Mouse (Mus musculus) cerebellum, adult 9-10 months (tissue): ENCODE measurements around the gene Ints6.

Experiments
- DNase-seq: peaks from one replicate; pipeline ENCODE4 v3.0.0; 2022

Gene Ints6

GRCm38 (mm10) chr14:62761036-62761881 lies at the start of gene Ints6:
Ints6 (minus strand) TSS chr14:62761169.
- peak; percentile 100 for DNase-seq

GRCm38 (mm10) chr14:62808661-62809523 lies 47.9 kb upstream of the Ints6 start:
- no peak for DNase-seq

- DNase-seq: no peak
These were observed 46.0 kb upstream of the Ints6 start for GRCm38 (mm10) chr14:62806921-62807320.

GRCm38 (mm10) chr14:62803204-62803603 lies 42.2 kb upstream of the Ints6 start:
- no peak for DNase-seq

- no peak for DNase-seq
These were observed 39.8 kb upstream of the Ints6 start for GRCm38 (mm10) chr14:62800791-62801190.

GRCm38 (mm10) chr14:62798608-62799101 lies 37.7 kb upstream of the Ints6 start:
- no peak for DNase-seq

GRCm38 (mm10) chr14:62795719-62796118 lies 34.8 kb upstream of the Ints6 start:
- DNase-seq: no peak

- no peak for DNase-seq
These were observed 28.3 kb upstream of the Ints6 start for GRCm38 (mm10) chr14:62789282-62789681.

GRCm38 (mm10) chr14:62782981-62783380 lies 22.0 kb upstream of the Ints6 start:
- no peak for DNase-seq

- DNase-seq: no peak
These were observed 19.7 kb upstream of the Ints6 start for GRCm38 (mm10) chr14:62780520-62781316.

- no peak for DNase-seq
These were observed 17.1 kb upstream of the Ints6 start for GRCm38 (mm10) chr14:62778095-62778494.

GRCm38 (mm10) chr14:62775034-62775433 lies 14.1 kb upstream of the Ints6 start:
- DNase-seq: no peak

GRCm38 (mm10) chr14:62774246-62774645 lies 13.3 kb upstream of the Ints6 start:
- no peak for DNase-seq

GRCm38 (mm10) chr14:62773766-62774165 lies 12.8 kb upstream of the Ints6 start:
- DNase-seq: no peak

- DNase-seq: no peak
These were observed 4.4 kb upstream of the Ints6 start for GRCm38 (mm10) chr14:62765398-62765797.

GRCm38 (mm10) chr14:62764371-62764770 lies 3.4 kb upstream of the Ints6 start:
- no peak for DNase-seq

GRCm38 (mm10) chr14:62761943-62762342 lies 974 bp upstream of the Ints6 start:
- no peak for DNase-seq

- DNase-seq: peak; percentile 84
These were observed 491 bp downstream of the Ints6 start for GRCm38 (mm10) chr14:62760321-62761035.

- DNase-seq: peak; percentile 84
These were observed 1.1 kb downstream of the Ints6 start for GRCm38 (mm10) chr14:62759771-62760320.

GRCm38 (mm10) chr14:62758714-62759113 lies 2.3 kb downstream of the Ints6 start:
- peak; percentile 48 for DNase-seq

- DNase-seq: no peak
These were observed 5.8 kb downstream of the Ints6 start for GRCm38 (mm10) chr14:62755095-62755640.
